Mouse (Mus musculus) midbrain, embryonic 15.5 days (tissue): ENCODE measurements around the gene Sp6. TPM values are rescaled to one million over a fixed set of nuclear protein-coding genes. Genes with fewer than 3 reads are reported as not detected.

Source experiments
- ATAC-seq: fragments of 200-750 bp; cut with Nextera tagmentation; replicated peaks from 2 replicates; pipeline ENCODE4 v1.8.0; 2017; ENCODE audit warnings: moderate TSS enrichment
- H3K27ac ChIP-seq: fragments of 300-500 bp; sonication (generic); 2 replicates; pipeline ENCODE4 v1.5.1; 2015; ENCODE audit warnings: mild to moderate bottlenecking, inconsistent platforms
- H3K27me3 ChIP-seq: fragments of 300-500 bp; sonication (generic); replicated peaks from 2 replicates; pipeline ENCODE4 v1.6.1; 2015; ENCODE audit warnings: inconsistent platforms
- H3K36me3 ChIP-seq: fragments of 300-500 bp; sonication (generic); replicated peaks from 2 replicates; pipeline ENCODE4 v1.6.1; 2015; ENCODE audit warnings: inconsistent platforms
- H3K4me1 ChIP-seq: fragments of 300-500 bp; sonication (generic); 2 replicates; pipeline ENCODE4 v1.6.1; 2015; ENCODE audit warnings: inconsistent platforms
- H3K4me2 ChIP-seq: fragments of 300-500 bp; sonication (generic); 2 replicates; pipeline ENCODE4 v1.6.1; 2015; ENCODE audit warnings: inconsistent platforms, mild to moderate bottlenecking, moderate library complexity
- H3K4me3 ChIP-seq: fragments of 300-500 bp; sonication (generic); 2 replicates; pipeline ENCODE4 v1.5.1; 2015; ENCODE audit warnings: mild to moderate bottlenecking, inconsistent platforms
- H3K9ac ChIP-seq: fragments of 300-500 bp; sonication (generic); 2 replicates; pipeline ENCODE4 v1.6.1; 2015; ENCODE audit warnings: mild to moderate bottlenecking, inconsistent platforms
- H3K9me3 ChIP-seq: fragments of 300-500 bp; sonication (generic); 2 replicates; pipeline ENCODE4 v1.6.1; 2016; ENCODE audit warnings: inconsistent platforms
- WGBS: fragments of 180-500 bp; shearing (Covaris S2); methylation state at CpG from one replicate; pipeline ENCODE4 v1.1.7; 2015; ENCODE audit warnings: mixed read lengths; 5-methylcytosine and 5-hydroxymethylcytosine counted together
- polyA plus RNA-seq: library from polyadenylated mRNA; unstranded; fragments of >200 nt; fragmentation: Nextera tagmentation; extraction: Ambion mirVana; gene quantifications from 2 replicates; pipeline ENCODE4 v1.2.1, GENCODE M21; 2015

Gene Sp6
- polyA plus RNA-seq, 1 experiment from 2014 or later = not detected

- H3K9me3 ChIP-seq = no peaks in the 10 kb centered on the region
- ATAC-seq = no peak
- H3K4me1 ChIP-seq = peaks cover 27% of the 10 kb centered on the region
- no peak overlapping the region for H3K27ac ChIP-seq
- no peaks in the 10 kb centered on the region for H3K27me3 ChIP-seq
- peaks cover 30% of the 10 kb centered on the region; the same call in 1 of the 2 replicates for H3K36me3 ChIP-seq
- no peak overlapping the region for H3K4me2 ChIP-seq
- no peak overlapping the region for H3K9ac ChIP-seq
- no peak overlapping the region for H3K4me3 ChIP-seq
- 34% methylated on average over 11 of the region's 11 CpGs for WGBS
These were observed 39.0 kb downstream of the Sp6 start for GRCm38 (mm10) chr11:97052219-97052646.

GRCm38 (mm10) chr11:97063274-97063920 is 50.2 kb downstream of the Sp6 start:
- H3K36me3 ChIP-seq = peaks cover 10% of the 10 kb centered on the region; the same call in 1 of the 2 replicates
- no peak overlapping the region for H3K4me3 ChIP-seq
- H3K4me1 ChIP-seq = no peaks in the 10 kb centered on the region
- ATAC-seq = no peak
- no peaks in the 10 kb centered on the region for H3K27me3 ChIP-seq
- H3K9ac ChIP-seq = no peak overlapping the region
- 20% methylated on average over 9 of the region's 9 CpGs for WGBS
- no peaks in the 10 kb centered on the region for H3K9me3 ChIP-seq
- H3K4me2 ChIP-seq = no peak overlapping the region
- H3K27ac ChIP-seq = peak overlapping the region; percentile 65

GRCm38 (mm10) chr11:97063921-97064295 is 50.7 kb downstream of the Sp6 start:
- Histone ChIP-seq H3K9ac (no peak overlapping the region), H3K4me3 (no peak overlapping the region), H3K4me2 (no peak overlapping the region), H3K27ac (peak overlapping the region; percentile 65; the same call in 1 of the 2 replicates), H3K36me3 (peaks cover 12% of the 10 kb centered on the region; the same call in 1 of the 2 replicates), H3K4me1 (no peaks in the 10 kb centered on the region), H3K27me3 (no peaks in the 10 kb centered on the region), H3K9me3 (no peaks in the 10 kb centered on the region)
- no peak for ATAC-seq
- WGBS = 86% methylated on average over 3 of the region's 3 CpGs

GRCm38 (mm10) chr11:97065538-97066295 is 52.5 kb downstream of the Sp6 start:
- Histone ChIP-seq H3K9me3 (no peaks in the 10 kb centered on the region), H3K27me3 (no peaks in the 10 kb centered on the region), H3K36me3 (peaks cover 9% of the 10 kb centered on the region; the same call in 1 of the 2 replicates), H3K27ac (no peak overlapping the region), H3K9ac (no peak overlapping the region), H3K4me1 (no peaks in the 10 kb centered on the region), H3K4me2 (no peak overlapping the region), H3K4me3 (no peak overlapping the region)
- ATAC-seq = no peak
- 89% methylated on average over 12 of the region's 12 CpGs for WGBS

- no peak overlapping the region for H3K9ac ChIP-seq
- no peak overlapping the region for H3K27ac ChIP-seq
- 47% methylated on average over 22 of the region's 22 CpGs for WGBS
- no peak overlapping the region for H3K4me3 ChIP-seq
- no peak overlapping the region for H3K4me2 ChIP-seq
- ATAC-seq = no peak; the same call in 1 of the 2 replicates
- H3K36me3 ChIP-seq = peaks cover 9% of the 10 kb centered on the region; the same call in 1 of the 2 replicates
- H3K27me3 ChIP-seq = no peaks in the 10 kb centered on the region
- no peaks in the 10 kb centered on the region for H3K4me1 ChIP-seq
- no peaks in the 10 kb centered on the region for H3K9me3 ChIP-seq
These were observed 53.6 kb downstream of the Sp6 start for GRCm38 (mm10) chr11:97066656-97067360.

GRCm38 (mm10) chr11:97069333-97069732 is 56.1 kb downstream of the Sp6 start:
- no peaks in the 10 kb centered on the region for H3K9me3 ChIP-seq
- H3K4me1 ChIP-seq = no peaks in the 10 kb centered on the region
- no peak for ATAC-seq
- H3K27ac ChIP-seq = no peak overlapping the region
- peaks cover 9% of the 10 kb centered on the region; the same call in 1 of the 2 replicates for H3K36me3 ChIP-seq
- 38% methylated on average over 1 of the region's 1 CpGs for WGBS
- H3K9ac ChIP-seq = no peak overlapping the region
- no peaks in the 10 kb centered on the region for H3K27me3 ChIP-seq
- no peak overlapping the region for H3K4me3 ChIP-seq
- H3K4me2 ChIP-seq = no peak overlapping the region

- no peak for ATAC-seq
- 88% methylated on average over 2 of the region's 2 CpGs for WGBS
- H3K9ac ChIP-seq = no peak overlapping the region
These were observed 56.6 kb downstream of the Sp6 start for GRCm38 (mm10) chr11:97069770-97070169.

GRCm38 (mm10) chr11:97071129-97071528 is 57.9 kb downstream of the Sp6 start:
- Histone ChIP-seq H3K27me3 (no peaks in the 10 kb centered on the region), H3K9ac (no peak overlapping the region), H3K36me3 (peaks cover 7% of the 10 kb centered on the region; the same call in 1 of the 2 replicates), H3K4me3 (no peak overlapping the region), H3K4me2 (no peak overlapping the region), H3K27ac (no peak overlapping the region), H3K4me1 (no peaks in the 10 kb centered on the region), H3K9me3 (no peaks in the 10 kb centered on the region)
- WGBS = 83% methylated on average over 1 of the region's 1 CpGs
- no peak for ATAC-seq

More at GRCm38 (mm10) chr11:97069770-97070169, 56.6 kb downstream of the Sp6 start:
- Histone ChIP-seq H3K4me2 (no peak overlapping the region), H3K9me3 (no peaks in the 10 kb centered on the region), H3K27me3 (no peaks in the 10 kb centered on the region), H3K36me3 (peaks cover 9% of the 10 kb centered on the region; the same call in 1 of the 2 replicates), H3K4me3 (no peak overlapping the region), H3K27ac (no peak overlapping the region), H3K4me1 (no peaks in the 10 kb centered on the region)

- no peaks in the 10 kb centered on the region for H3K4me1 ChIP-seq
- WGBS = 32% methylated on average over 3 of the region's 3 CpGs
- no peaks in the 10 kb centered on the region for H3K9me3 ChIP-seq
- H3K4me2 ChIP-seq = no peak overlapping the region
- no peak overlapping the region for H3K4me3 ChIP-seq
- peak; percentile 45; the same call in 1 of the 2 replicates for ATAC-seq
- H3K27me3 ChIP-seq = no peaks in the 10 kb centered on the region
- H3K27ac ChIP-seq = no peak overlapping the region
- H3K9ac ChIP-seq = no peak overlapping the region
- H3K36me3 ChIP-seq = 0 out of 2 replicates have a peak, but pooled peaks cover 4% of the 10 kb centered on the region
These were observed 59.3 kb downstream of the Sp6 start for GRCm38 (mm10) chr11:97072533-97072932.

GRCm38 (mm10) chr11:97074235-97074634 is 61.0 kb downstream of the Sp6 start:
- WGBS = 74% methylated on average over 8 of the region's 8 CpGs
- Histone ChIP-seq H3K4me3 (no peak overlapping the region), H3K9ac (no peak overlapping the region), H3K9me3 (no peaks in the 10 kb centered on the region), H3K4me1 (no peaks in the 10 kb centered on the region), H3K27ac (no peak overlapping the region), H3K4me2 (no peak overlapping the region), H3K27me3 (no peaks in the 10 kb centered on the region), H3K36me3 (no peaks in the 10 kb centered on the region)
- no peak for ATAC-seq
